In the genomic region with DNA sequence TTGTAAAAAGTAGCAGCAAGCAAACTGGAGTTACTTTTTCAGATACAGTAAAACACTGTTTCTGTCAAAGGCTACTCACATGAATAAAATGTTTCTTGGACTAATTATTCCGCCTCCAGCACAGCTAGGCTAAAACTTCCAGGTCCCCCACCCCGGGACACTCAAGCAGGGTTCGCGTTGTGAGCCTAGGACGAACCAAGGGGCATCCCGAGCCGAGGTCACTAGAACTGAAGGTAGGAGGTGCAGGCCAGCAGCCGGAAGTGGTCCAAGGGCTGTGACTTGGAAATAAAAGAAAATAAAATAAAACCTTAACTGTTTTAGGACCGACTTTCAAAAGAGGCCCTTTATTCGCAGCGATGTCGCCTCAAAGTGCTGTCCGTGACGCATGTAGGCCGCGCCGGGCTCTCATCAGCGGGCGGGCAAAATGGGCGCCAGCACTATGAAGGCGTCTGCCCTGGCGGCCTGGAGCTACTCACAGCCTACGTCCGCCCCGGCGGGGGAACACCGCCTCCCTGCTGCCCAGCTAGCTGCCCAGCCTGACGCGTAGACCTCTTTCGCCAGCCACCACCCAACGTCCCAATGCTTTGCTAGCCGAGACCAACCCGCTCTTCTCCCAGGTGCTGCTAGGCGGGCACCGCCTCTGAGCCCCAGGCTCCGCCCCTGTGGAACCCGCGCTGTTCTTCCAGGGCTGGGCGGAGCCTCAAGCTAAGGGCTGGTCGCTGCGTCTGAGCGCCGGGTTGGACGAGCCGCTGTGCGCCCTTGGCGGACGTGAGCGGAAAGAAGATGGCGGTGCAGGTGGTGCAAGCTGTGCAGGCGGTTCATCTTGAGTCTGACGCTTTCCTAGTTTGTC, we compare ENCODE assay signal across 8 mouse cellular contexts. TPM values are rescaled to one million over a fixed set of nuclear protein-coding genes. Genes with fewer than 3 reads are reported as not detected.
DNase-seq lines count a peak whose midpoint lies in the region; ATAC-seq and TF ChIP-seq lines count a peak whose summit lies in the region.

Cmc4 (minus strand) TSS at position 649 of the 850 bp plus-strand sequence.
Mtcp1 (minus strand) TSS at position 653 of the 850 bp plus-strand sequence.
Brcc3 (plus strand) TSS at position 693 of the 850 bp plus-strand sequence.

- peak within 1 kb of the TSS; percentile 53 for H3K4me3 ChIP-seq in hindbrain, postnatal 0 days (ENCODE audit: low read length)
- H3K4me3 ChIP-seq in left cerebral cortex, adult 2 months: peak within 1 kb of the TSS; percentile 63

- no peaks in the 10 kb centered on the region for H3K36me3 ChIP-seq in hindbrain, postnatal 0 days (ENCODE audit: insufficient read depth, low read length)

- TF ChIP-seq CTCF in hindbrain, postnatal 0 days (IDR thresholded peaks at IDR 0.05; ENCODE audit: low read depth): peak; percentile 19
- TF ChIP-seq CTCF in left cerebral cortex, adult 2 months (IDR thresholded peaks at IDR 0.05): no peak; the same call in none of the 2 replicates

- peak within 1 kb of the TSS; percentile 57 for H3K9ac ChIP-seq in hindbrain, postnatal 0 days (replicated peaks; ENCODE audit: low read length)

- H3K4me2 ChIP-seq in hindbrain, postnatal 0 days (ENCODE audit: low read depth, low read length): peak within 1 kb of the TSS; percentile 56

- 27% methylated on average over 52 of the region's 52 CpGs for WGBS in hindbrain, postnatal 0 days

- H3K27ac ChIP-seq in hindbrain, postnatal 0 days: peak within 1 kb of the TSS; percentile 80
- H3K27ac ChIP-seq in left cerebral cortex, adult 2 months: peak within 1 kb of the TSS; percentile 83

- DNase-seq in WW6 (ENCODE audit: low read depth, low spot score): peak; percentile 63
- peak; percentile 60 to 71 for DNase-seq in cerebellum, postnatal 4 days (ENCODE audit: low spot score in 2 of 2)
- peak; percentile 81 for DNase-seq in gastrocnemius, adult 18-20 months (ENCODE audit: low spot score)
- peak; percentile 94 for DNase-seq in hindbrain, postnatal 0 days (ENCODE audit: low spot score)
- peak; percentile 78 to 84 for DNase-seq in left cerebral cortex, adult 2 months (ENCODE audit: extremely low spot score in 1 of 2, low spot score in 2 of 2)
- peak; percentile 76 to 81 for DNase-seq in right cerebral cortex, adult 2 months (ENCODE audit: low spot score in 2 of 2)
- peak; percentile 86 for DNase-seq in urinary bladder, postnatal 14 days (ENCODE audit: low spot score)

- intact Hi-C loops in left cerebral cortex, adult 2 months (cut with DNase I): loop anchor here (1.0 to 10.0 kb wide), 3 partner anchors 34 to 259 kb away; partner anchors contain the start of genes F8, Fundc2 and Vbp1

- ATAC-seq in hindbrain, postnatal 0 days: peak; percentile 100
- peak; percentile 99 for ATAC-seq in megakaryocyte, adult 5-6 weeks (ENCODE audit: poor library complexity, severe bottlenecking)

- no peaks in the 10 kb centered on the region for H3K27me3 ChIP-seq in hindbrain, postnatal 0 days (ENCODE audit: insufficient read depth, low read length)

- H3K4me1 ChIP-seq in hindbrain, postnatal 0 days (ENCODE audit: insufficient read depth, low read length): no peaks in the 10 kb centered on the region

- H3K9me3 ChIP-seq in hindbrain, postnatal 0 days (ENCODE audit: low read length): no peaks in the 10 kb centered on the region

RNA-seq across cellular contexts. Expression of gene Cmc4, which starts in this region (rescaled TPM):
- total RNA-seq in gastrocnemius, adult 18-20 months (2021): 1 to 10 TPM; 7.6 to 9.1 TPM
- total RNA-seq in hindbrain, postnatal 0 days (2014; rRNA removed): 3.5 and 5.6 TPM in 2 replicates
- polyA plus RNA-seq in hindbrain, postnatal 0 days (2015; fragmentation: Nextera tagmentation; extraction: Ambion mirVana): 25.7 and 28.2 TPM in 2 replicates
- total RNA-seq in left cerebral cortex, adult 2 months (2021): 10 to 100 TPM; 14.1 to 14.4 TPM
- 19.0 and 21.9 TPM in 2 replicates for total RNA-seq in megakaryocyte, adult 5-6 weeks (2015)
- total RNA-seq in megakaryocyte, adult 5-6 weeks (2017): 6.6 and 6.8 TPM in 2 replicates

RNA-seq across cellular contexts. Expression of gene Mtcp1, which starts in this region (rescaled TPM):
- 1 to 10 TPM; 1.9 to 2.3 TPM for total RNA-seq in gastrocnemius, adult 18-20 months (2021)
- 4.6 and 6.8 TPM in 2 replicates for total RNA-seq in hindbrain, postnatal 0 days (2014; rRNA removed)
- polyA plus RNA-seq in hindbrain, postnatal 0 days (2015; fragmentation: Nextera tagmentation; extraction: Ambion mirVana): 3.6 and 4.1 TPM in 2 replicates
- total RNA-seq in left cerebral cortex, adult 2 months (2021): 10 to 100 TPM in 1 of 2 experiments, 1 to 10 TPM in 1; 9.2 to 10.5 TPM
- total RNA-seq in megakaryocyte, adult 5-6 weeks (2015): 3.6 and 4.5 TPM in 2 replicates
- 9.6 and 10.8 TPM in 2 replicates for total RNA-seq in megakaryocyte, adult 5-6 weeks (2017)

RNA-seq across cellular contexts. Expression of gene Brcc3, which starts in this region (rescaled TPM):
- 10 to 100 TPM; 22.0 to 25.1 TPM for total RNA-seq in gastrocnemius, adult 18-20 months (2021)
- 11.2 and 22.1 TPM in 2 replicates for total RNA-seq in hindbrain, postnatal 0 days (2014; rRNA removed)
- polyA plus RNA-seq in hindbrain, postnatal 0 days (2015; fragmentation: Nextera tagmentation; extraction: Ambion mirVana): 35.1 and 42.2 TPM in 2 replicates
- total RNA-seq in left cerebral cortex, adult 2 months (2021): 10 to 100 TPM; 30.9 to 37.1 TPM
- 33.0 and 34.8 TPM in 2 replicates for total RNA-seq in megakaryocyte, adult 5-6 weeks (2015)
- total RNA-seq in megakaryocyte, adult 5-6 weeks (2017): 26.0 and 29.6 TPM in 2 replicates

Comparison
In these comparisons a context has a peak if more than half of its experiments do, and no peak if none do; other contexts are left out.
1. Peak in every context shown above with its lines: DNase-seq, ATAC-seq, H3K4me3 ChIP-seq and H3K27ac ChIP-seq.